Mouse (Mus musculus) left cerebral cortex, postnatal 10 days (tissue): ENCODE results near the gene Gm14085. TPM values are rescaled to one million over a fixed set of nuclear protein-coding genes. Genes with fewer than 3 reads are reported as not detected.

ENCODE experiments used
- DNase-seq, 2 experiments: peaks; one replicate each; pipeline ENCODE4 v3.0.0; 2021 to 2022; ENCODE audit warnings: low spot score in 2 of 2, mixed read lengths in 1 of 2; ENCODE audit errors: extremely low spot score in 1 of 2
- intact Hi-C: fragments of 180-260 bp; cut with DNase I; formaldehyde crosslinking; loops from one replicate; pipeline ENCODE4 v1.15.1; 2025
- total RNA-seq, 2 experiments: library from RNA; stranded (reverse); gene quantifications; 2 replicates each; pipeline ENCODE4 v1.2.3; 2021

Gm14085 gene
- total RNA-seq, 2 experiments from 2014 or later, result not detected

GRCm38 (mm10) chr2:122532802-122533186, 48.1 kb downstream of the Gm14085 start:
- DNase-seq, result no peak
- intact Hi-C loops, result no loop called here

DNA sequence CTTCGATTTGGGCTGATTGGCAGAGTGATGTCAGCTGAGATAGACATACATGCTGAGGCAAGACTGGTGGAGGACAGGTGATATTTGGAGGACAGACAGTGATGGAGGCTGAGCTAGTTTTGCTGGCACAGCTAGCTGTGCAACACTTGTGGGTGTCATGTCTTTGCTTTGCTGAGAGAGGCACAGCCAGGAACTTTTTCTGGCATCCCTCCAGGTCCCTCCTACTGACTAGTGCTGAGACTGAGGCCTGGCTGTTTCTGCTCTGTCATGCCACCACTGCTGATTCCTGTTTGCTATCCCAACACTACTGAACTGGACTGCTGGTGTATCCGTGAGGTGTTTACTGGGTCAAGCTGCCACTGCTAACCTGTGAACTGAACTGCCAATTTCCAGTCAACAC, 48.6 kb downstream of the Gm14085 start:
- intact Hi-C loops, result no loop called here
- DNase-seq, result peak; percentile 12 to 49

DNA sequence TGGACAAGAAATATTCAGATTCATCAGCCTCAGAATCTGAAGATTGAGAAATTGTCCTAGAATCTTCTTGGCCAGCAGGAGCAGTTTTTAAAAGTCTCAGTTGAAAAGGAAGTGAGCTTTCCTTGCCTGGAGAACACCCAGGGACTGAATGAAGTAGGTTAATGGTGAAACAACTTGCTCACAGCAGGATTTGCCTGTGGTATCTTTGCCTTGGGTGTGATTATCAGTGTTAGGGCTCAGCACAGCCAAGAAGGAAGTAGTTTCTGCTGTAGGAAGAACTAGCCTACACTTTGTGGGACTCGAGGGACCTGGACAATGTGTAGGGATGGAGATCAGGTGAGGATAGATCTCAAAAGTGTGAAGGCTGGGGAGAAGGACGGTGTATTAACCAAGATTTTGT, 49.9 kb downstream of the Gm14085 start:
- no peak for DNase-seq
- intact Hi-C loops, result no loop called here

DNA sequence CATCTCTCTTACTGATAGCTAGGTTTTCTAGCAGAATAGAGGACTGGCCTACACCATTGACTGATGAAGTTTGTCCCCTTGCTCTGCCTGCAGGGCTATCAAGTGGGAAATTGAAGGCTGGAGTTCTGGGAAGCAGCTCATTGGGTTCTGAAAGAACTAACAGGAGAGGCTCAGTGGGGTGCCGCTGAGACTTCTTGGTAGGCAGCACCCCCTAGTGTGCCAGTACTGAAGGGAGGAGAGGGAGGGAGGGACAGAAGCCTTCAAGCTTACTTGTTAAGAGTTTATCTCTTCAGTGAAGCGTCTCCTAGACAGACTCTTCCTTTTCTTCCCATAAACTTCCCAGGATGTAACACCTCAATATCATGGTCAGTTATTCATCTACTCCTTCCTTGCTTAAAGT, 73.6 kb downstream of the Gm14085 start:
- intact Hi-C loops, result loop anchor here (2.0 to 10.0 kb wide), 2 partner anchors 178 to 254 kb away; no protein-coding TSS in a partner anchor

GRCm38 (mm10) chr2:122561221-122561620, 76.5 kb downstream of the Gm14085 start:
- no peak for DNase-seq
- intact Hi-C loops, result no loop called here

More for the DNA sequence above, 73.6 kb downstream of the Gm14085 start:
- DNase-seq, result peak; percentile 37 to 67

DNA sequence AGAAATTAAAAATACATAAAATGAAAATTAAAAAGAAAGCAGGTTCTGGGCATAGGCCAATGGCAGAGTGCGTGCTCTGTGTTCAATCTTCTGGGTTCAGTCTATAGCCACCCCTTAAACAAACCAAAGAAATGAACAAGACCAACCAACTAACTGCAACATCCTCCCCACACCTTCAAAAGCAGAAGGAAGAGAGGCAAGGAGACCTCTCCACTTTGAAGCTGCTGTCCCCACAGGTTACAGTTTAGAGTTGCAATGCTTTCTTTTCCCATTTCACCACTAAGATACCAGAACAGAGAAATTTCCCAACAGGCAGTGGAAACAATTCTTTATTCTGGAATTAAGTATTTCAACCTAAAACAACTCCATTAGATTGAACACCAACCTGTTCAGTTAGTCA, 77.5 kb downstream of the Gm14085 start:
- intact Hi-C loops, result no loop called here

GRCm38 (mm10) chr2:122569439-122569838, 84.7 kb downstream of the Gm14085 start:
- intact Hi-C loops, result no loop called here
- DNase-seq, result peak in 1 of 2 experiments; percentile 61

More for the DNA sequence above, 77.5 kb downstream of the Gm14085 start:
- no peak for DNase-seq

GRCm38 (mm10) chr2:122570430-122570829, 85.7 kb downstream of the Gm14085 start:
- intact Hi-C loops, result loop anchor here (2.0 to 10.0 kb wide), 3 partner anchors 42 to 184 kb away; partner anchors contain the start of gene Gatm
- no peak for DNase-seq

GRCm38 (mm10) chr2:122571326-122571725, 86.6 kb downstream of the Gm14085 start:
- DNase-seq, result no peak
- intact Hi-C loops, result loop anchor here (2.0 to 10.0 kb wide), 3 partner anchors 41 to 183 kb away; partner anchors contain the start of gene Gatm

DNA sequence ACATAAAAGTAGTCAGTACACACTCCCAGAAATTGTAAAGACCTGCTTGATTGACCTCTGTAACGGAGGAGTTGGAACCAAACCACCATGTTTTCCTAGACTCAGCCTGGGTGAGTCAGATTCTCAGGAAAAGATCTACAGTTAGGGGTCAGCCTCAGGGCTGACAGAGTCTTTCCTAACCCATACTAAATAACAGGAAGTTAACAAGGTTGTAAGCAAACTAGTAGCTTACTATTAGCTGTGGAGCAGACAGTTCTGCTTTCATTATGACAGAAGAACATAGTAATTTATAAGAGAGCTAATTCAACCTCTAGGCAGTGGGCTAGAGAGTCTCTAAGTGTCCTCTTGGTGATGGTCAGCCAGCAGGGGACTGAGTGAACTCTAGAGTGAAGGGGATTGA, 87.7 kb downstream of the Gm14085 start:
- DNase-seq, result no peak
- intact Hi-C loops, result loop anchor here (5.0 to 10.0 kb wide), 2 partner anchors 40 to 182 kb away; partner anchors contain the start of gene Gatm

DNA sequence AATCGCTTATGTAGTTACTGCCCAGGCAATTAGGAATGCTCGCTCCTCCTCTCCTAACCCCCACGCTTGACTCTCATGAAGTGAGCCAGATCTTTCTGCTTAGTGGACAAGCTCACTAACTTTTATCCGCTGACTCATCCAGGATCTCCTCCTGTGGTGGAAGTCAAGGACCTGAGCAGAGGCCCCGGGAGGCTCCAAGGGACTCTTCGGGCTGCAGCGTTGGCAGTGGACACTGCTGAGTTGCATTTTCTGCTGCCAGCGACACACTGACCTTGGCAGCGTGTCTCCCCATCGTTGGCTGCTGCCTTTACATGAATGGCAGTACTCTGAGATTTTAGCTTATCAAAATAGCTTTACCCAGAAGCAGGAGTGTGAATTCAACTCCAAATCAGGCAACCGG, 90.7 kb downstream of the Gm14085 start:
- intact Hi-C loops, result loop anchor here (10.0 kb wide), 1 partner anchor 179 kb away; no protein-coding TSS in a partner anchor
- no peak for DNase-seq

GRCm38 (mm10) chr2:122576295-122576694, 91.6 kb downstream of the Gm14085 start:
- intact Hi-C loops, result loop anchor here (10.0 kb wide), 1 partner anchor 179 kb away; no protein-coding TSS in a partner anchor
- DNase-seq, result no peak

DNA sequence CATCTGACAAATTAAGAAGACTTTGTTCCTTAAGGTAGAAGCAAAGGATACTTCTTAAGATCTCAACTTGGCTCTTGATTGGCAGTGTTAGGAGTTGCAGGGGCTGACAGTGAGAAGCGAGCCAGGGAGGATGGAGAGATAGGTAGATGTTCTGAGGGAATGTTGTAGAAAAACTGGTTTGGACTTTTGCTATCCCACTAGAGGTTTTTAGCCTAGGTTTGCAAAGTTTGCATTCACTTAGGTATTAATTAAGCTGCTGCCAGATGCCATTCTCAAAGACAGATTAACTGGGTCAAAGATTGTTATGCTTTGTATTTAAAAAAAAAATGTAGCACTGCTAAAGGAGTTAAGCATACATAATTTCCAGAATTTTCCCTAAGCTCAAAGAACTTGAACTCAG, 92.6 kb downstream of the Gm14085 start:
- no peak for DNase-seq

More for the DNA sequence above, 92.6 kb downstream of the Gm14085 start:
- intact Hi-C loops, result loop anchor here (10.0 kb wide), 1 partner anchor 177 kb away; no protein-coding TSS in a partner anchor

Other genes with a start within 250 kb of the Gm14085 start
- gene Duox2, start 186.5 kb upstream of the Gm14085 start, total RNA-seq, result under 1 TPM in 1 of 2 experiments, not detected in 1; 0.26 TPM
- under 1 TPM; 0.22 to 0.34 TPM for gene Duoxa2, start 186.0 kb upstream of the Gm14085 start, total RNA-seq
- under 1 TPM; 0.21 to 0.39 TPM for gene Duoxa1, start 171.2 kb upstream of the Gm14085 start, total RNA-seq
- under 1 TPM; 0.15 to 0.26 TPM for gene Duox1, start 169.3 kb upstream of the Gm14085 start, total RNA-seq
- 10 to 100 TPM; 64.8 to 72.7 TPM for gene Shf, start 115.8 kb upstream of the Gm14085 start, total RNA-seq
- gene Slc28a2, start 58.5 kb upstream of the Gm14085 start, total RNA-seq, result under 1 TPM; 0.24 to 0.32 TPM
- 10 to 100 TPM; 64.7 to 71.5 TPM for gene Gatm, start 126.4 kb downstream of the Gm14085 start, total RNA-seq
- under 1 TPM in 1 of 2 experiments, not detected in 1; 0.99 TPM for gene AA467197, start 152.0 kb downstream of the Gm14085 start, total RNA-seq
- 10 to 100 TPM; 37.6 to 38.7 TPM for gene Slc30a4, start 217.7 kb downstream of the Gm14085 start, total RNA-seq